Mouse (Mus musculus) CD8-positive naive resting alpha-beta T cell, adult 57 days (primary cell): Measurements from ENCODE around the gene 6430548M08Rik. TPM values are rescaled to one million over a fixed set of nuclear protein-coding genes. Genes with fewer than 3 reads are reported as not detected.

Experiments
- total RNA-seq: library from RNA; stranded (reverse); gene quantifications from one replicate; pipeline ENCODE4 v1.2.4, GENCODE M21; 2023

6430548M08Rik gene
- total RNA-seq, result 1.1 TPM

DNA sequence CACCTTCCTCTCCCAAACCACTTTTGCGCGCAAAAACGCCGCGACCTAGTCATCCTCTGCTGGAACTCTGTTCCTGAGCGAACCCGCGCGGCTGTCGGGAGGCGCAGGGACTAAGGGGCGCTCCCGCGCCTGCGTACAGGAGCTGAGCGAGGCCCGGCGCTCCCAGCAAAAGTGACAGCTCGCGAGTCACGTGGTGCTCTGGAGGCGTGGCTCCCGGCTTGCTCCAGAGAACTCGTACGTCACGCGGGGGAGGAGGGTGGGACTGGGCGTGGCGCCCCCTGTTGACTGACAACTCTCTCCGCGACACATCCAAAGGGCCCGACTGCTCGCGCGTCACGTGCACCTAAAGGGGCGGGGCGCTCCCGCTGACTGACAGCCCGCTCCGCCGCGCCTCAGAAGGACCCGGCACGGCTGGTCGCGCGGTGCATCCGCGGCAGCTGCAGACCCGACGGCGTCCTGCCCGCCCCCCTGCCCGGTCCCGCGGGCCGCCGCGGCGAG is at the start of gene 6430548M08Rik:
Gene 6430548M08Rik (plus strand): TSS at position 395 of the 498 bp plus-strand sequence.

DNA sequence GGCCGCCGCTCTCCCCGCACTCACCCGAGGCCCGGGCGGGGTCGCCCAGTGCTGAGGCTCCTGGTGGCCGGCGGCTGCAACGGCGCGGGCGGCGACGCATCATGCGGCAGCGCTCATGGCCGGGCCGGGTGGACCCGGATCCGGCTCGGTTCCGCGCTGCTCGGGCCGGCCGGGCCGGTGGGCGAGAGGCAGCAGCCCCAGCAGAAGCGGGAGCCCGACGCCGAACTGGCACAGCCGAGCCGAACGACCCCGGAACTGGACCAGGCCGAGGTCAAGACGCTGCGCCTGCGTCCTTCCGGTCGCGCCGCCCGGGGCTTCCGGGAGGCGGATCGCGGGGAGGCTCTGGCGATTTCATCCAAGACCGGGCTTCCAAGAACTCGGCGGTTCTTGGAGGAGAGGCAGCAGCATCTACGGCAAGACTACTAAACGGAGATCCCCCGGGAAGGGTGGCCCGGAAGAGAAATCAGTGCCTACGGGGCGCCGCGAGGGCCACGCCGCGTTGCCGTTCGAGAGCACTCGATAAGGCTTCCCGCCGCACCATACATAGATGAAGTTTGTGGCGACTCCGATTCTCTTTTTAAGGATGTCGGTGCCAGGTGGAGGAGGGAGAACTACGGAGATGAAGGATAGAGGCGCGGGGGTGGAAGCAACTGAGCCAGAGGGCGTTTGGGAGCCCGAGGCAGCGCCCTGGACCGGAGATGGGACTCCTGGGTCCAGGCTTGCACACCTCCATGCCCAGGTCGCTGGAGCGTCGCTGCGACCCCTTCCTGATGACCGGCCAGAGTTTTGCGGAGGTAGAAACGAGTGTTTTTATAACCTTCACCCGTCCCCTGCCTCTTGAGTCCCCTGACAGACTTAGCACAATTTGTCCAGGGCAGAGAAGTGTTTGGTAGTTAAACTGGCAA is 12.6 kb upstream of the 6430548M08Rik start, which contains the start of gene Zdhhc7:
Gene Zdhhc7 (minus strand): TSS at position 415 of the 905 bp plus-strand sequence.

DNA sequence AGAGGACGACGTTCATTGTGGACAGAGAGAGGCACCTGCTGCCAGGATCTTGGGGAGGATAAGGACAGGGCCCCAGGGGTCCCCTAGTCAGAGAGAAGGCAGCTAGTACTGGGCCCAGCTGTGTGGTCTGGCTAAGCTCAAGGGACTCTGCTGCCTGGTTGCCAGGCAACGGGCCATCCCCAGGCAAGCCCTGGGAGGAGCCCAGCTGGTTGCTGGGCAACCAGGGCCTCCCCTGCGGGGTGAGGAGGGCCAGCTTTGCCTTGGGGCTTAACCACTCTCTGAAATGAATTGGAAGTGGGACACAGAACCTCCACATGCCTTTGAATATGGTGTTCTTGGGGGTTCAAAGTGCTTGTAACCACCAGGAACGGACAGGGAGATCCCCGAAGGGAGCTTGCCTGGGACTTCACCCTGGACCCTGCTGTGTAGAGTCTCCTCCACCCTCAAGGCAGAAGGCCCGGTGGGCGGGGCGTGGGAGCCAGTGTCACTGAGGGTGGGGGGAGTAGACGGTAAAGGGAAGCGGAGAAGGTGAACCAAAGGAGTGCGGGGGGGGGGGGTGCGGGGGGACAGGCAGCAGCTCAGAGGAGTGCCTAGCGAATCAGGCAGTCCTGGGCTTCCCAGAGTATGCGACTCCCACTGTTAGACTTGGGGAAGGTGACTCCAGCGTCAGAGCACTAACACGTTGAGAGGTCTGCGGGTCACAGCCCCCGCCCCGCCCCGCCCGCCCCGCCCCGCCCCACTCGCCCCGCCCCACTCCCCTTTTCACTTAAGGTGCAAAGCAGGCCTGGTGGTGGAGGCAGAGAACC is 63.6 kb downstream of the 6430548M08Rik start, which contains the start of gene Fam92b:
Gene Fam92b (minus strand): TSS at position 149 of the 806 bp plus-strand sequence.

Other genes with a start within 250 kb of the 6430548M08Rik start
- 118 TPM for gene Usp10, start 203.8 kb upstream of the 6430548M08Rik start, total RNA-seq
- 14.0 TPM for gene Gm20388, start 203.3 kb upstream of the 6430548M08Rik start, total RNA-seq
- gene Crispld2, start 121.7 kb upstream of the 6430548M08Rik start, total RNA-seq, result not detected
- gene Zdhhc7, start 12.7 kb upstream of the 6430548M08Rik start, total RNA-seq, result 36.4 TPM
- gene Fam92b, start 63.3 kb downstream of the 6430548M08Rik start, total RNA-seq, result not detected
- gene Gse1, start 114.3 kb downstream of the 6430548M08Rik start, total RNA-seq, result 59.8 TPM